Mouse (Mus musculus) inflammation-experienced regulatory T-cells, adult 16 weeks (primary cell): ENCODE results near the gene Pfn4. TPM values are rescaled to one million over a fixed set of nuclear protein-coding genes. Genes with fewer than 3 reads are reported as not detected.

Experiments used
- polyA plus RNA-seq: library from polyadenylated mRNA; unstranded; fragments of 100-300 nt; shearing (Covaris generic); gene quantifications from one replicate; pipeline ENCODE4 v1.2.1, GENCODE M21; 2017

Gene Pfn4
- polyA plus RNA-seq: not detected

GRCm38 (mm10) chr12:4768492-4769332 lies at the start of gene Pfn4, which contains the start of gene Fam228b:
Gene Pfn4, plus strand, starts transcription at chr12:4769022.
Gene Fam228b, minus strand, starts transcription at chr12:4769267.

GRCm38 (mm10) chr12:4738031-4738576 lies 30.7 kb upstream of the Pfn4 start, which contains the start of gene Fam228a:
Gene Fam228a, minus strand, starts transcription at chr12:4738430.

GRCm38 (mm10) chr12:4817361-4818101 lies 48.7 kb downstream of the Pfn4 start, which contains the start of gene Sf3b6:
Gene Sf3b6, plus strand, starts transcription at chr12:4817544.

Other genes with a start within 250 kb of the Pfn4 start
- 40.6 TPM for gene Itsn2, start 176.4 kb upstream of the Pfn4 start, polyA plus RNA-seq
- not detected for gene Gm3625, start 176.1 kb upstream of the Pfn4 start, polyA plus RNA-seq
- gene Fam228a, start 30.6 kb upstream of the Pfn4 start, polyA plus RNA-seq: not detected
- gene Fam228b, start 245 bp downstream of the Pfn4 start, polyA plus RNA-seq: not detected
- 400 TPM for gene Sf3b6, start 48.5 kb downstream of the Pfn4 start, polyA plus RNA-seq
- not detected for gene Fkbp1b, start 72.6 kb downstream of the Pfn4 start, polyA plus RNA-seq
- gene Wdcp, start 74.3 kb downstream of the Pfn4 start, polyA plus RNA-seq: 12.1 TPM
- gene Mfsd2b, start 105.3 kb downstream of the Pfn4 start, polyA plus RNA-seq: 0.43 TPM
- gene Ubxn2a, start 138.7 kb downstream of the Pfn4 start, polyA plus RNA-seq: 17.1 TPM
- 9.2 TPM for gene Atad2b, start 148.3 kb downstream of the Pfn4 start, polyA plus RNA-seq